Mouse (Mus musculus) layer of hippocampus, adult 11-12 months (tissue): ENCODE results near the gene Ube2o.
"Not testable (repeated sequence)": the region's sequence is repeated elsewhere in the genome, so short reads cannot be mapped to it uniquely, and the experiment has no call there.

Experiments used
- DNase-seq: peaks from one replicate; pipeline ENCODE4 v3.0.0; 2022; ENCODE audit warnings: low spot score

Gene Ube2o

DNA sequence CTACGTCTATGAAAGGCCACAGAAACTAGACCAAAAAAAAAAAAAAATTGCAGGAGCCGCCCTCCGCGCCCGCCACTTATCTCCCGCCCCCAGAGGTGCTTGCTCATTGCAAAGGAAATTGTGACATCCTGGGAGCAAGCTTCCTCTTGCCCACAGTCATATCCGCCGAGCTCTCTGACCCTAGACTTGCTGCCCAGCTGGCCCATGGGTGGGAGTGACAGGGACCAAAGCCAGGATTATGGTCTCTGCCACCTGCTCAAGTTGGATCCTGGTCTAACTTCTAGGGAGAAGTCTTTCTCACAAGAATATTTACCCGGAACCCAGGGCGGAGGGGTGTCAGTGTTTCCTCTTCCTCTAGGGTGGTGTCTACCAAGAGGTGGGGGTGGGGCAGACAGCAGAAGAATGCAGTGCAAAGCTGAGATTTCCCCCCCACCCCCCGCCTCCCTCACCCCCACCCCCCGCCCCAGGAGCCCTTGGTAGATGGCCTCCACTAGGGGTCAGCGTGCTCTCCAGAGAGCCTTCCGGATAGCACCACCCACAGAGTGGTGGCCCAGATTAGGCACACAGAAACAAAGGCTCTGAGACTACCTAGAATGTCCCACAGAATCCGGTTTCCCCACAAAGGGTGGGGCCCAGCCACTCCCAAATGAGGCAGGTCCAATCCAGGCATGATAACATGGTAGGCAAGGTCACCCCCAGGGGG, 34.6 kb upstream of the Ube2o start:
- DNase-seq = peak; percentile 37

GRCm38 (mm10) chr11:116613234-116613633, 32.0 kb upstream of the Ube2o start:
- DNase-seq = no peak

GRCm38 (mm10) chr11:116612554-116612953, 31.3 kb upstream of the Ube2o start:
- DNase-seq = no peak

DNA sequence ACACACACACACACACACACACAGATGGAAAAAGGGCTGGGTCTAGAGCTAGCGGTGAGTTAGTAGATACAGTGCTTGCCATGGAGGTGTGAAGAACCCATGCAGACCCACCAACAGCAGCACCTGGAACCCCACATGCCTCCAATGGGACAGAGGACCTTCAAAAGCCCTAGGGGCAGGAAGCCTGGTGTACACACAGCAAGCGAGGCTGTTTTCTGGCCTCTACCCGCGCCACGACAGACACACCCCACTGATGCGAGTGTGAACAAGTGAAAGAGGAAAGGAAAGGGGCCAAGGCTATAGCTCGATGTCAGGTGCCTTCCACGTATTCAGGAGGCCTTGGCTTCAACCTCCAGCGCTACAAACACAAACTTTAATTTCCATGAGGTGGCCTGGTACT, 30.6 kb upstream of the Ube2o start:
- DNase-seq = no peak

GRCm38 (mm10) chr11:116611168-116611567, 29.9 kb upstream of the Ube2o start:
- not testable (repeated sequence) for DNase-seq

DNA sequence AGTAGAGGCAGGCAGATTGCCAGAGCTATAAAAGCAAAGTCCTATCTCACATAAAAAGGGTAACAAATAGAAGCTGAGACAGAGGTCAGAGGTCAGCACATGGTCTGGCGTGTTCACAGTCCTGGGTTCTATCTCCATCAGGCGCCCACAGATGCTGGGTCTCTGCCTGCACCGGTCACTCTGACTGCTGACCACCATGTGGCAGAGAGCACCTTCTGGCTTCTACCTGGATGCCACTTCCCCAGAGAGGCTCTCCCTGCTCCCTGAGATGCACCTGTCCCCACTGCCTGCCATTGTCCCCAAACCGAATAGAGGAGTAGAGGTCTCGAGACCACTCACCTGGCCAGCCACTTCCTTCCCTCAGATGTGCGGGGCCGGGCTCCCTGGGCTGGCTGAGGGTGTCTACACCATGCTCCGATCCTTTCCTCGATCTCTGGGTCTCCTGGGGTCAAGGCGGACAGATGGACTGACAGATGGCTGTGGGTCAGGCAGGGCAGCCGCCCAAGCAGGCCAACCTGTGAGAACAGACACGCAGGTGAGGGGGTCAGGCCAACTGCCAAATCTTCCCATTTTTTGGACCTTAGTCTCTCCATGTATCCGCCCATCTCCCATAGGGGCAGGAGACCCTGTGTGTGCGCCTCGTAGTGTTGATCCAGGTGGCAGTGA, 28.9 kb upstream of the Ube2o start:
- no peak for DNase-seq

DNA sequence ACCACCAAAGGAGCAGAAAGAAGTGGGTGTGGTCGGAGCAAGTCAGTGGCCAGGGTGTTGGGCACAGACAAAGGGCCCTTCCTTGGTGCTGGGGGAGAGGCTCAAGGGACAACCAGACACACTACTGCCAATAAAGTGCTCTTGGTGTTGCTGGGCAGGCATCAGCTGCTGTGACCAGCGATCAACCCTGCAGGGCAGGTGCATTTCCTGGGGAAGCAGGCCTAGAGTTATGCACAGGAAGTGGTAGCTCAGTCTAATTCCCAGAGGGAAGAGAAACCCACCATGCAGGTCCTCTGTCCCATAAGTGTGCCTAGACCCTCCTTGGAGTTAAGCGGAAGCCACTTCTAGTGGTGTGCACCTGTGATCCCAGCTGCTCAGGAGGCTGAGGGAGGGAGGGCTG, 26.5 kb upstream of the Ube2o start:
- DNase-seq = no peak

DNA sequence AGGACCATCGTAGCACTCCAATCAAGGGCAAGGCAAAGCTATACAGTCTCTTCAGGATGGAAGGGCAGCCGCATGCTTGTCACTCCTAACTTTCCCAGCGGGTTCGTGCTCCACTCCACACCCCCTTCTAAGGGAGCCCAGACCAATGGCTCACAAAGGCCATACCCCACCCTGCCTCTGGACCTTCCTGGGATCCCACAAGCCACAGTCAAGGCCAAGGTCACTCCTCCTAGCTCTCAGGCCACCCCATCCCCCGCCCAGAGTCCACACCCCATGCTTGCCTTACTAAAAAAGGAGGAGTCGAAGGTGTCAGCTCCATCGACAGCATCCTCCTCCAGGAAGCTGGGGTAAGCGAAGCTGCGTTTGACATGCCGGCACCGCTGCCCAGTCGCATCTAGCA, 22.9 kb upstream of the Ube2o start:
- no peak for DNase-seq

GRCm38 (mm10) chr11:116603339-116603738, 22.1 kb upstream of the Ube2o start:
- DNase-seq = no peak

DNA sequence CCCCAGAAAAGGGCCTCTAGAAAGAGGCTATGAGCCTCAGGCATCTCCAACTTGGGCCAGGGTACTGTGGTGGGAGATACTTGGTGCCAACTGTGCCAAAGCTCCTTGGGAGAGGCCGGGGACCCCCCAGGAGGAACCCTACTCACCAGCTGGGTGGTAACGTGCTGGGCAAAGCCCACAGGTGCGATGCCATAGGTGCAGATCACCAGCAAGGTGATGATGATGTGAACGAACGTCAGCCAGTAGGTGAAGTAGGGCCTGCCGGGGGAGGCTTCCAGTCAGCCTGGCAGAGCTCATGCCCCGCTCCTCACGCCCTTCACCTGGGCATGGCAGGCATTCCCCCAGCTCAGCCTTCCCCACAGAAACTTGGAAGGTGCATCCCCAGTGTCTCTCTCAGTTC, 20.8 kb upstream of the Ube2o start:
- no peak for DNase-seq

DNA sequence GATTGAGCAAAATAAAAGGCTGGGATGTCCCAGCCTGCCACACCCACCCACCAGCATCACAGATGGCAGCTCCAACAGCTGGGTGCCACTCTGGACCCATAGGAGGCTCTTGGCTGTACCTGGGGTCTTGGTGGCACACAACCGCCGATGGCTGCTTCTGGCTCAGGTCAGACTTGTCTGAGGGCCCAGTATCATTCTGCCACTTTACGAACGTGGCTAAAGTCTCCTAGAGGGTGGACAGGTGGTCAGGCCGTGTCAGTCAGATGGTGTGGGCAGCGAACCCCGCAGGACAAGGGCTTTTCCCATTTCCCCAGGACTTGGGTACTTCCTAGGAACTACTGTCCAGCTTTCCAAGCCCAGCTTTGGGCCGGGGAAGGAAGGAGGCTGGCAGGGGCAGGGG, 19.9 kb upstream of the Ube2o start:
- DNase-seq = no peak

- no peak for DNase-seq
Observed at GRCm38 (mm10) chr11:116599230-116599629, 18.0 kb upstream of the Ube2o start.

DNA sequence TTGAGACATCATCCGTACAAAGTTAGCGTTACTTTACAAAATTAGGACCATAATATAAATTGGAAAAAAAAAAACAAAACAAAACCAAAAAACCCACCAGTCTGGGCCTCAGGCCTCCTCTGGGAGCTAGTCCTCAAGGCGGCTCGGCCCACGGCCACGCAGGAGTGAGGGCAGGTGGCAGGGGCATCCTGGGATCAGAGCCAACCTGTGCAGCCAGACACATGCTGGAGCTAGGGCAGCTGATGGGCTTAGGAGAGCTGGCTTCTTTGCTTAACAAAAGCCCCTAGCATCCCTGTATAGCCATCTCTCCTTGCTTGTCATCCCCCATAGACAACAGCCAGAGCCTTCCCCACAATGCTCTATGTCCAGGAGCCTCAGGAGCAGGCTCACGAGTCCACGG, 16.9 kb upstream of the Ube2o start:
- DNase-seq = no peak

- DNase-seq = no peak
Observed at GRCm38 (mm10) chr11:116596766-116597165, 15.5 kb upstream of the Ube2o start.

- no peak for DNase-seq
Observed at GRCm38 (mm10) chr11:116593345-116593744, 12.1 kb upstream of the Ube2o start.

- DNase-seq = peak; percentile 97
Observed at GRCm38 (mm10) chr11:116592428-116592827, 11.2 kb upstream of the Ube2o start.

DNA sequence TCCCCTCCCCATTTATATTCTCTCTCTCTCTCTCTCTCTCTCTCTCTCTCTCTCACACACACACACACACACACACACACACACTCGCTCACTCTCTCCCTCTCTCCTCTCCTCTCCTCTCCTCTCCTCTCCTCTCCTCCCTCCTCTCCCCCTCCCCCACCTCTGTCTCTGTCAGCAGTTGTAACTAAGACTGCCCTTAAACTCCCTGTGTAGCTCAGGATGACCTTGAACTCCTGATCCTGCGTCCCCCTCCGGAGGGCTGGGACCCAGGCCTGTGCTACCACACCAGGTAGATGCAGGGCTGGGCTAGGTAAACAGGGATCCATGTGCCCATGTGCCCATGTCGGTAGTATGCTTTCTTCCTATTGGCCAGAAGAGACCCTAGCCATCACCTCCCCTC, 10.4 kb upstream of the Ube2o start:
- no peak for DNase-seq

DNA sequence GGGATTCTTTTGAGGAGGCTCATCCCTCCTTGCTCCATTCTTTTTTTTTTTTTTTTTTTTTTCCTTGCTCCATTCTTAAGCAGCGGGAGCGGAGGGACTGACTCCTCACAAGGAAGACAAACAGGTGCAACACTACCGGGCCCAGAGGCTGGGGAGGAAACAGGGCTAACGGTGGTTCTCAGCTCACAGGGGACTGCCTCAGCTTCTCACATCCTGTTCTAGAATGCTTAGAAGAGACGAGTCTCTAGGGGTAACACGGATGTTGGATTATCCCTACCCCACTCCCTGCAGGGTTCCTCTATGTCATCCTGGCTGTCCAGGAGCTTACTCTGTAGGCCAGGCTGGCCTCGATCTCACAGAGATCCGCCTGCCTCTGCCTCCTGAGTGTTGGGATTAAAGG, 8.3 kb upstream of the Ube2o start:
- no peak for DNase-seq

DNA sequence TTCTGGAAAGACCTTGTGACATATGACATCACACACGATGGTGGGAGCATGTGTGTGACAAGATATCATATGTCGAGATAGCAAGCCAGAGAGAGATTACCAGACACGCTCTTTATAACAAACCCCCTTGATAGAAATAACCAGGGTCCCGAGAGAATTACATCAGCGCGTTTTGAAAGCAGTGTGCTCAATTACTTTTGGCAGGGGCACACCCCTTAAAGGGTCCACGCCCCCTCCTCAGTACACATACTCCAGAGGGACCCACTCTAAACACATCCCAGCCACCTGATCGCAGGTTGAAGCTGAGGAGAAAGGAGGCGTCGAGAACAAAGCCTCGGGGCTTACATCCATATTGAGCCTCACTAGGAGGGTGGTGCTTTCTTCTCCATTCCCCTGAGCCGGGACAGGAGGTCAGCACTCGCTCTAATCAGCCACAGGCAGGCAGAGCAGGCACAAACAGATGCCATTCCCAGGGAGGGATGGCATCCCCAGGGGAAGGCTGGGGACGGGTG, 7.8 kb upstream of the Ube2o start:
- no peak for DNase-seq

GRCm38 (mm10) chr11:116586801-116587631, 5.8 kb upstream of the Ube2o start:
- DNase-seq = peak; percentile 80

- no peak for DNase-seq
Observed at GRCm38 (mm10) chr11:116586310-116586709, 5.1 kb upstream of the Ube2o start, which contains the start of gene Aanat. Gene Aanat (plus strand): TSS chr11:116586432.

DNA sequence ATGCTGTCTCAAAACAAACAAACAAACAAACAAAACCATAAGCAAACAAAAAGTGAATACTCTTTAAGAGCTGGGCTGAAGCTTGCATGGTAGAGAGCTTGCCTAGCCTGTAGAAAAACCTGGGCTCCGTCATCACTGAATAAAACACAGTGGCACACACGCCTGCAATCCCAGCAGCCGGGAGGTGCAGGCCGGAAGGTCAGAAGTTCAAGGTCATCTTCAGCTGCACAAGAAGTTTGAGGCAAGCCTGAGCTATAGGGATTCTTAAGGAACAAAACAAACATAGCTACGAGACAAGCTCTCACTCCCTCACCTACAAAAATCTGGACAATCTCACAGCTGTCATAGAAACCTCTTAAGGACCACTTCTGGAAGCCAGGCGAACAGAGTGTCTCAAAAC, 4.4 kb upstream of the Ube2o start:
- DNase-seq = no peak
